Mouse (Mus musculus) ES-Bruce4 (cell line): ENCODE measurements around the gene Fars2.

Source experiments
- EP300 ChIP-seq: IDR thresholded peaks from 2 replicates; pipeline ENCODE4 v1.6.1; 2011; ENCODE audit warnings: low read depth, low read length; ENCODE audit not compliant: insufficient read depth
- POLR2A ChIP-seq: IDR thresholded peaks from one replicate; pipeline ENCODE4 v1.8.1; 2011; ENCODE audit warnings: low read length; ENCODE audit not compliant: insufficient read depth

DNA sequence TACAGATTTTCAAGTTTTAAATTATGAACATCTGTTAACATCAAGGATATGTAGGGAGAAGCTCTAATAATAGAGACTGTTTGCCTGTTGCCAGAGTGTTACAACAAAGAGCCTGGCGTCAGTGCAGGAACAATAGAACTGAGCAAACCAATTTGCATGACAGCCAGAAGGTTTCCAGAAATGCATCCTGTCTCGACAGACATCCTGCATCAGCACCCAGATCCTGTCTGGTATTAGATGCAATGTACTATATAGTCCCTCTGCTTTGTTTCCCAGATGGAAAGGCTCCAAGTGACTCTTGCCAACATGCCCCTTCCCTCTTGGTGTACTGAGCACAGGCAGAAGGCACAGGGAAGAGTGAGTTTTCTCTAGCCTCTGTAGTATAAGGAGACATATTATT is 649.6 kb downstream of the Fars2 start:
- TF ChIP-seq POLR2A (no peak), EP300 (no peak)
